Mouse (Mus musculus) ES-E14 (cell line): ENCODE measurements around the gene Ptprt.
"Not testable (repeated sequence)": the region's sequence is repeated elsewhere in the genome, so short reads cannot be mapped to it uniquely, and the experiment has no call there.

ENCODE experiments used
- CHD2 ChIP-seq: IDR thresholded peaks from 2 replicates; pipeline ENCODE4 v1.6.1; 2014; ENCODE audit warnings: mild to moderate bottlenecking, low read depth, low read length, inconsistent platforms
- HCFC1 ChIP-seq: IDR thresholded peaks from 2 replicates; pipeline ENCODE4 v1.6.1; 2012; ENCODE audit warnings: low read length, inconsistent platforms, borderline replicate concordance; ENCODE audit not compliant: insufficient read depth
- ZC3H11A ChIP-seq: IDR thresholded peaks from 2 replicates; pipeline ENCODE4 v1.6.1; 2012; ENCODE audit warnings: low read depth, mild to moderate bottlenecking, inconsistent platforms, low read length, borderline replicate concordance
- ZNF384 ChIP-seq: IDR thresholded peaks from 2 replicates; pipeline ENCODE4 v1.6.1; 2012; ENCODE audit warnings: low read depth, low read length, inconsistent platforms

GRCm38 (mm10) chr2:162136176-162136575 is 524.8 kb downstream of the Ptprt start:
- TF ChIP-seq HCFC1, ZNF384, CHD2, ZC3H11A: not testable (repeated sequence)
